Comparison of ENCODE assay signal across 18 mouse cellular contexts in the genomic region with DNA sequence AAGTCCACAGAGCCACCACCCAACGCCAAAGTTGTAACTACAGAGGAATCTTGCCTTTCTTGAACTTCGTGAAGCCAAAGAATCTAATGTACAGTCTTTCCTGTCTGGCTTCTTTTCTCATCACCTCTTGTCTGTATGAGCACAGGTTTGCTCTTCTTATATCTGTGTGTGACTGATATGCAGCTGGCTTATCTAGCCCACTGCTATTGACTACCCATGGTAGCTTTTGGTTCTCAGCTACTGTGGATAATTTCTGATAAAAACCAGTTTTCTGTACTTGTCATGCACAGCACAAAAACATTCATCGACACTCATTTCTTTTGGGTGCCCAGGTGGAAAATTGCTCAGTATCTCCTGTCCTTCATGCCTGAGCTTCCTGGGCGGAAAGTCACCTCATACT. TPM values are rescaled to one million over a fixed set of nuclear protein-coding genes. Genes with fewer than 3 reads are reported as not detected.
DNase-seq lines count a peak whose midpoint lies in the region; ATAC-seq lines count a peak whose summit lies in the region.
"Had no signal": no experiment of that assay in that cellular context is flagged by ENCODE, and none has a peak within 500 bp of the region (broad histone marks: within the 10 kb centered on the region; RNA-seq: fewer than 3 reads in every experiment).

No protein-coding gene starts in this region.

- ATAC-seq in erythroid progenitor cell, adult 5-6 weeks (replicated peaks; ENCODE audit: low FRiP score, poor library complexity, severe bottlenecking), result peak; percentile 47; the same call in 1 of the 2 replicates
- ATAC-seq in liver, embryonic 15.5 days (ENCODE audit: insufficient read depth), result peak; percentile 76
- ATAC-seq in megakaryocyte-erythroid progenitor cell, adult 5-6 weeks (replicated peaks; ENCODE audit: low FRiP score, low TSS enrichment, poor library complexity, severe bottlenecking), result peak; percentile 77
- ATAC-seq: forebrain, embryonic 13.5 days had no signal

- DNase-seq in c-Kit-positive CD71-positive TER-119-negative erythroid progenitor cells, embryonic 14.5 days (ENCODE audit: low read depth), result peak; percentile 27
- DNase-seq in adrenal gland, postnatal 4 days (ENCODE audit: low spot score in 2 of 2), result no peak
- no peak for DNase-seq in spleen, postnatal 4 days (ENCODE audit: low spot score in 2 of 2)
- no peak for DNase-seq in T-cell, adult 2 months (ENCODE audit: low spot score)
- DNase-seq: adrenal gland, postnatal 10 days; cerebellum, adult 11 months; cerebellum, adult 8-10 months; cerebellum, postnatal 25 days; gastrocnemius, postnatal 36 days; heart, adult 11 months; heart, postnatal 36 days had no signal

- H3K4me3 ChIP-seq in liver, embryonic 15.5 days (replicated peaks), result no peak overlapping the region
- H3K4me3 ChIP-seq: embryonic facial prominence, embryonic 12.5 days; forebrain, embryonic 13.5 days; heart, embryonic 13.5 days; hindbrain, embryonic 15.5 days had no signal

- no peak overlapping the region for H3K4me2 ChIP-seq in liver, embryonic 15.5 days
- H3K4me2 ChIP-seq: embryonic facial prominence, embryonic 12.5 days; forebrain, embryonic 13.5 days; heart, embryonic 13.5 days; hindbrain, embryonic 15.5 days had no signal

- peaks cover 35% of the 10 kb centered on the region for H3K4me1 ChIP-seq in liver, embryonic 15.5 days (replicated peaks)

- peak overlapping the region; percentile 30; the same call in 1 of the 2 replicates for H3K27ac ChIP-seq in liver, embryonic 15.5 days (replicated peaks)
- H3K27ac ChIP-seq: embryonic facial prominence, embryonic 12.5 days; forebrain, embryonic 13.5 days; heart, embryonic 13.5 days; hindbrain, embryonic 15.5 days had no signal

- WGBS in liver, embryonic 15.5 days (ENCODE audit: insufficient replicate concordance), result 32% methylated on average over 4 of the region's 4 CpGs

- no peaks in the 10 kb centered on the region for H3K27me3 ChIP-seq in liver, embryonic 15.5 days
- H3K27me3 ChIP-seq: forebrain, embryonic 13.5 days; heart, embryonic 13.5 days; hindbrain, embryonic 15.5 days had no signal

- H3K9ac ChIP-seq in liver, embryonic 15.5 days, result no peak overlapping the region
- H3K9ac ChIP-seq: embryonic facial prominence, embryonic 12.5 days; forebrain, embryonic 13.5 days; heart, embryonic 13.5 days; hindbrain, embryonic 15.5 days had no signal

- no peaks in the 10 kb centered on the region for H3K9me3 ChIP-seq in liver, embryonic 15.5 days (replicated peaks)
- H3K9me3 ChIP-seq: embryonic facial prominence, embryonic 12.5 days; forebrain, embryonic 13.5 days; heart, embryonic 13.5 days; hindbrain, embryonic 15.5 days had no signal

- no peaks in the 10 kb centered on the region for H3K36me3 ChIP-seq in liver, embryonic 15.5 days (replicated peaks)
- H3K36me3 ChIP-seq: embryonic facial prominence, embryonic 12.5 days; heart, embryonic 13.5 days; hindbrain, embryonic 15.5 days had no signal

RNA-seq across cellular contexts. Expression of a gene that starts 25.3 kb away (rescaled TPM):
- total RNA-seq in erythroid progenitor cell, adult 5-6 weeks (2015; ENCODE audit: low replicate concordance), result 2.5 and 4.6 TPM in 2 replicates
- 2.8 and 4.2 TPM in 2 replicates for total RNA-seq in erythroid progenitor cell, adult 5-6 weeks (2017; ENCODE audit: low replicate concordance)
- 10.7 and 14.0 TPM in 2 replicates for polyA plus RNA-seq in liver, embryonic 15.5 days (2015; fragmentation: Nextera tagmentation; extraction: Ambion mirVana)
- total RNA-seq in megakaryocyte-erythroid progenitor cell, adult 5-6 weeks (2014; fragmentation: Nextera tagmentation), result 13.9 and 15.4 TPM in 2 replicates
- 38.5 and 91.6 TPM in 2 replicates for total RNA-seq in megakaryocyte-erythroid progenitor cell, adult 5-6 weeks (2017)
- total RNA-seq in adrenal gland, postnatal 4 days (2021), result 10 to 100 TPM; 24.2 to 28.6 TPM

RNA-seq across cellular contexts. Expression of a gene that starts 49.6 kb away (rescaled TPM):
- 5.4 TPM in 1 of 2 replicates, not detected in the other for total RNA-seq in erythroid progenitor cell, adult 5-6 weeks (2015; ENCODE audit: low replicate concordance)
- total RNA-seq in erythroid progenitor cell, adult 5-6 weeks (2017; ENCODE audit: low replicate concordance), result 0.38 and 4.6 TPM in 2 replicates
- polyA plus RNA-seq in liver, embryonic 15.5 days (2015; fragmentation: Nextera tagmentation; extraction: Ambion mirVana), result 14.8 and 16.5 TPM in 2 replicates
- 27.0 and 42.5 TPM in 2 replicates for total RNA-seq in megakaryocyte-erythroid progenitor cell, adult 5-6 weeks (2014; fragmentation: Nextera tagmentation)
- 30.9 and 32.6 TPM in 2 replicates for total RNA-seq in megakaryocyte-erythroid progenitor cell, adult 5-6 weeks (2017)
- total RNA-seq in adrenal gland, postnatal 4 days (2021), result 10 to 100 TPM; 46.8 to 50.9 TPM

Comparison
In these comparisons a context has a peak if more than half of its experiments do, and no peak if none do; other contexts are left out.
1. RNA of a gene that starts 49.6 kb away (total RNA-seq): 46.8 to 50.9 TPM in adrenal gland, postnatal 4 days and 27.0 to 42.5 TPM in megakaryocyte-erythroid progenitor cell, adult 5-6 weeks; 0.38 to 5.4 TPM in erythroid progenitor cell, adult 5-6 weeks; every median in the first group is over 4 times any median in the second.
2. Peak in every context shown above with its lines, with median percentiles within 50 percentile points of each other: ATAC-seq.